Mouse (Mus musculus) layer of hippocampus, postnatal 25 days (tissue): ENCODE measurements around the gene Mrpl3. TPM values are rescaled to one million over a fixed set of nuclear protein-coding genes. Genes with fewer than 3 reads are reported as not detected.

ENCODE experiments used
- total RNA-seq, 2 experiments: library from RNA; stranded (reverse); gene quantifications; 2 replicates each; pipeline ENCODE4 v1.2.3; 2021

Mrpl3 gene
- total RNA-seq, 2 experiments from 2014 or later = 72.7 to 83.1 TPM

Other genes with a start within 250 kb of the Mrpl3 start
- gene Nudt16, start 78.6 kb downstream of the Mrpl3 start, total RNA-seq = 10 to 100 TPM; 16.1 to 19.7 TPM
- not detected for gene 1700080E11Rik, start 91.9 kb downstream of the Mrpl3 start, total RNA-seq